Mouse (Mus musculus): ENCODE data around the gene H2-Q1. TPM values are rescaled to one million over a fixed set of nuclear protein-coding genes. Genes with fewer than 3 reads are reported as not detected.
"Not testable (repeated sequence)": the region's sequence is repeated elsewhere in the genome, so short reads cannot be mapped to it uniquely, and the experiment has no call there.

H2-Q1 gene
- under 1 TPM; 0.48 to 0.74 TPM for total RNA-seq (2021)
- long read RNA-seq, experiment 1, result 0 reads
- long read RNA-seq, experiment 2, result 0 reads

- DNase-seq (ENCODE audit: low spot score in 2 of 2), result no peak
- intact Hi-C loops (cut with DNase I), result no loop called here
Observed at GRCm38 (mm10) chr17:35320327-35321081, at the start of gene H2-Q1. Gene H2-Q1, plus strand, starts transcription at chr17:35320405.

- intact Hi-C loops (cut with DNase I), result no loop called here
- DNase-seq (ENCODE audit: low spot score in 2 of 2), result no peak
Observed at GRCm38 (mm10) chr17:35272249-35272648, 48.0 kb upstream of the H2-Q1 start.

GRCm38 (mm10) chr17:35274770-35275169, 45.4 kb upstream of the H2-Q1 start:
- intact Hi-C loops (cut with DNase I), result loop anchor here (2.0 kb wide), 1 partner anchor 16 kb away; no protein-coding TSS in a partner anchor
- peak; percentile 80 to 91 for DNase-seq (ENCODE audit: low spot score in 2 of 2)

GRCm38 (mm10) chr17:35276304-35276864, 43.8 kb upstream of the H2-Q1 start:
- intact Hi-C loops (cut with DNase I), result no loop called here
- no peak for DNase-seq (ENCODE audit: low spot score in 2 of 2)

GRCm38 (mm10) chr17:35278049-35278448, 42.2 kb upstream of the H2-Q1 start:
- intact Hi-C loops (cut with DNase I), result loop anchor here (2.0 kb wide), 1 partner anchor 1317 kb away; no protein-coding TSS in a partner anchor
- no peak for DNase-seq (ENCODE audit: low spot score in 2 of 2)

GRCm38 (mm10) chr17:35278957-35279688, 41.1 kb upstream of the H2-Q1 start:
- intact Hi-C loops (cut with DNase I), result loop anchor here (2.0 kb wide), 1 partner anchor 1318 kb away; no protein-coding TSS in a partner anchor
- no peak for DNase-seq (ENCODE audit: low spot score in 2 of 2)

GRCm38 (mm10) chr17:35280276-35280675, 39.9 kb upstream of the H2-Q1 start:
- intact Hi-C loops (cut with DNase I), result no loop called here

GRCm38 (mm10) chr17:35285431-35285830, 34.8 kb upstream of the H2-Q1 start:
- intact Hi-C loops (cut with DNase I), result no loop called here
- no peak for DNase-seq (ENCODE audit: low spot score in 2 of 2)

More at GRCm38 (mm10) chr17:35280276-35280675, 39.9 kb upstream of the H2-Q1 start:
- no peak for DNase-seq (ENCODE audit: low spot score in 2 of 2)

- peak; percentile 18 to 65 for DNase-seq (ENCODE audit: low spot score in 2 of 2)
- intact Hi-C loops (cut with DNase I), result not testable (repeated sequence)
Observed at GRCm38 (mm10) chr17:35295796-35296195, 24.4 kb upstream of the H2-Q1 start.

GRCm38 (mm10) chr17:35300261-35300945, 19.8 kb upstream of the H2-Q1 start:
- not testable (repeated sequence) for DNase-seq (ENCODE audit: low spot score in 2 of 2)
- intact Hi-C loops (cut with DNase I), result loop anchor here (5.0 kb wide), 1 partner anchor 43 kb away; no protein-coding TSS in a partner anchor

GRCm38 (mm10) chr17:35301645-35302258, 18.5 kb upstream of the H2-Q1 start:
- peak; percentile 82 to 92 for DNase-seq (ENCODE audit: low spot score in 2 of 2)
- intact Hi-C loops (cut with DNase I), result loop anchor here (1.0 to 5.0 kb wide), 2 partner anchors 44 to 1335 kb away; no protein-coding TSS in a partner anchor

GRCm38 (mm10) chr17:35303271-35303670, 16.9 kb upstream of the H2-Q1 start:
- intact Hi-C loops (cut with DNase I), result loop anchor here (5.0 kb wide), 1 partner anchor 46 kb away; no protein-coding TSS in a partner anchor
- no peak for DNase-seq (ENCODE audit: low spot score in 2 of 2)

GRCm38 (mm10) chr17:35303756-35304350, 16.4 kb upstream of the H2-Q1 start:
- no peak for DNase-seq (ENCODE audit: low spot score in 2 of 2)
- intact Hi-C loops (cut with DNase I), result loop anchor here (5.0 kb wide), 1 partner anchor 47 kb away; no protein-coding TSS in a partner anchor

GRCm38 (mm10) chr17:35304478-35304877, 15.7 kb upstream of the H2-Q1 start:
- intact Hi-C loops (cut with DNase I), result loop anchor here (5.0 kb wide), 1 partner anchor 47 kb away; no protein-coding TSS in a partner anchor
- DNase-seq (ENCODE audit: low spot score in 2 of 2), result no peak

- intact Hi-C loops (cut with DNase I), result loop anchor here (5.0 kb wide), 1 partner anchor 48 kb away; no protein-coding TSS in a partner anchor
- not testable (repeated sequence) for DNase-seq (ENCODE audit: low spot score in 2 of 2)
Observed at GRCm38 (mm10) chr17:35304921-35305320, 15.3 kb upstream of the H2-Q1 start.

GRCm38 (mm10) chr17:35318671-35319070, 1.5 kb upstream of the H2-Q1 start:
- DNase-seq (ENCODE audit: low spot score in 2 of 2), result no peak
- intact Hi-C loops (cut with DNase I), result loop anchor here (5.0 kb wide), 1 partner anchor 39 kb away; no protein-coding TSS in a partner anchor

- intact Hi-C loops (cut with DNase I); DNase-seq (ENCODE audit: low spot score in 2 of 2): not testable (repeated sequence)
Observed at GRCm38 (mm10) chr17:35325124-35325523, 4.9 kb downstream of the H2-Q1 start.

- DNase-seq (ENCODE audit: low spot score in 2 of 2); intact Hi-C loops (cut with DNase I): not testable (repeated sequence)
Observed at GRCm38 (mm10) chr17:35326000-35326399, 5.8 kb downstream of the H2-Q1 start.

Measured in left cerebral cortex, postnatal 14 days (tissue).